Mouse (Mus musculus): Measurements from ENCODE around the gene Pigf. TPM values are rescaled to one million over a fixed set of nuclear protein-coding genes. Genes with fewer than 3 reads are reported as not detected.

Gene Pigf
- polyA plus RNA-seq, 1 experiment from 2014 or later, result 13.2 TPM

- no peak; the same call in 1 of the 2 replicates for ATAC-seq
- Histone ChIP-seq H3K4me1 (ENCODE audit: insufficient read depth) (peaks cover 14% of the 10 kb centered on the region), H3K9ac (replicated peaks) (peak overlapping the region; percentile 66), H3K36me3 (replicated peaks; ENCODE audit: insufficient read depth, low read length) (no peaks in the 10 kb centered on the region), H3K4me2 (ENCODE audit: low read depth, low read length) (peak overlapping the region; percentile 87), H3K4me3 (ENCODE audit: low read depth, low read length) (peak overlapping the region; percentile 71), H3K9me3 (ENCODE audit: low read length) (no peaks in the 10 kb centered on the region), H3K27ac (ENCODE audit: low read depth) (peak overlapping the region; percentile 79), H3K27me3 (ENCODE audit: insufficient read depth, low read length) (0 out of 2 replicates have a peak, but pooled peaks cover 3% of the 10 kb centered on the region)
- DNase-seq, result peak; percentile 46
- 2% methylated on average over 21 of the region's 26 CpGs for WGBS (ENCODE audit: insufficient replicate concordance)
- TF ChIP-seq CTCF (IDR thresholded peaks at IDR 0.05; ENCODE audit: low read depth) (no peak), EP300 (IDR thresholded peaks at IDR 0.05; ENCODE audit: low read depth) (no peak)
Observed at GRCm38 (mm10) chr17:86963586-86963902, 61.7 kb downstream of the Pigf start.

- H3K9ac ChIP-seq (replicated peaks), result peak within 1 kb of the TSS; percentile 66
- DNase-seq (peak; percentile 81), ATAC-seq (peak; percentile 81)
- H3K4me3 ChIP-seq (ENCODE audit: low read depth, low read length), result peak within 1 kb of the TSS; percentile 71
- H3K36me3 ChIP-seq (replicated peaks; ENCODE audit: insufficient read depth, low read length), result no peaks in the 10 kb centered on the region
- H3K4me1 ChIP-seq (ENCODE audit: insufficient read depth), result peaks cover 13% of the 10 kb centered on the region
- peak within 1 kb of the TSS; percentile 87 for H3K4me2 ChIP-seq (ENCODE audit: low read depth, low read length)
- peak within 1 kb of the TSS; percentile 79 for H3K27ac ChIP-seq (ENCODE audit: low read depth)
- TF ChIP-seq CTCF (IDR thresholded peaks at IDR 0.05; ENCODE audit: low read depth), result no peak
- 1% methylated on average over 46 of the region's 86 CpGs for WGBS (ENCODE audit: insufficient replicate concordance)
- no peaks in the 10 kb centered on the region for H3K9me3 ChIP-seq (ENCODE audit: low read length)
- H3K27me3 ChIP-seq (ENCODE audit: insufficient read depth, low read length), result 0 out of 2 replicates have a peak, but pooled peaks cover 3% of the 10 kb centered on the region
Observed at GRCm38 (mm10) chr17:86962894-86963585, 62.2 kb downstream of the Pigf start, which contains the start of gene Rhoq. Gene Rhoq (plus strand): TSS chr17:86963082.

GRCm38 (mm10) chr17:86962297-86962893 lies 62.8 kb downstream of the Pigf start:
- DNase-seq (peak; percentile 80), ATAC-seq (peak; percentile 41)
- Histone ChIP-seq H3K4me3 (ENCODE audit: low read depth, low read length) (peak overlapping the region; percentile 71), H3K9me3 (ENCODE audit: low read length) (no peaks in the 10 kb centered on the region), H3K9ac (replicated peaks) (peak overlapping the region; percentile 66), H3K36me3 (replicated peaks; ENCODE audit: insufficient read depth, low read length) (no peaks in the 10 kb centered on the region), H3K27me3 (ENCODE audit: insufficient read depth, low read length) (0 out of 2 replicates have a peak, but pooled peaks cover 3% of the 10 kb centered on the region), H3K4me2 (ENCODE audit: low read depth, low read length) (peak overlapping the region; percentile 87), H3K4me1 (ENCODE audit: insufficient read depth) (peaks cover 13% of the 10 kb centered on the region), H3K27ac (ENCODE audit: low read depth) (peak overlapping the region; percentile 79)
- peak; percentile 77 for TF ChIP-seq CTCF (IDR thresholded peaks at IDR 0.05; ENCODE audit: low read depth)
- no peak for TF ChIP-seq EP300 (IDR thresholded peaks at IDR 0.05; ENCODE audit: low read depth)
- under 1% methylated on average over 24 of the region's 24 CpGs for WGBS (ENCODE audit: insufficient replicate concordance)

GRCm38 (mm10) chr17:86961301-86961841 lies 63.8 kb downstream of the Pigf start:
- Histone ChIP-seq H3K4me2 (ENCODE audit: low read depth, low read length) (no peak overlapping the region), H3K4me3 (ENCODE audit: low read depth, low read length) (no peak overlapping the region), H3K27me3 (ENCODE audit: insufficient read depth, low read length) (0 out of 2 replicates have a peak, but pooled peaks cover 3% of the 10 kb centered on the region), H3K4me1 (ENCODE audit: insufficient read depth) (peaks cover 13% of the 10 kb centered on the region), H3K36me3 (replicated peaks; ENCODE audit: insufficient read depth, low read length) (no peaks in the 10 kb centered on the region), H3K27ac (ENCODE audit: low read depth) (no peak overlapping the region), H3K9me3 (ENCODE audit: low read length) (no peaks in the 10 kb centered on the region), H3K9ac (replicated peaks) (no peak overlapping the region)
- 48% methylated on average over 8 of the region's 8 CpGs for WGBS (ENCODE audit: insufficient replicate concordance)
- DNase-seq, result no peak
- TF ChIP-seq EP300 (IDR thresholded peaks at IDR 0.05; ENCODE audit: low read depth) (no peak), CTCF (IDR thresholded peaks at IDR 0.05; ENCODE audit: low read depth) (no peak)
- no peak for ATAC-seq

- Histone ChIP-seq H3K9ac (replicated peaks) (no peak overlapping the region), H3K9me3 (ENCODE audit: low read length) (peaks cover 3% of the 10 kb centered on the region; the same call in 1 of the 2 replicates), H3K4me2 (ENCODE audit: low read depth, low read length) (peak overlapping the region; percentile 48), H3K36me3 (replicated peaks; ENCODE audit: insufficient read depth, low read length) (no peaks in the 10 kb centered on the region), H3K27me3 (ENCODE audit: insufficient read depth, low read length) (0 out of 2 replicates have a peak, but pooled peaks cover 3% of the 10 kb centered on the region), H3K4me3 (ENCODE audit: low read depth, low read length) (no peak overlapping the region), H3K4me1 (ENCODE audit: insufficient read depth) (peaks cover 10% of the 10 kb centered on the region; the same call in 1 of the 2 replicates), H3K27ac (ENCODE audit: low read depth) (no peak overlapping the region)
- DNase-seq, result peak; percentile 33
- ATAC-seq, result no peak
- TF ChIP-seq EP300 (IDR thresholded peaks at IDR 0.05; ENCODE audit: low read depth) (no peak), CTCF (IDR thresholded peaks at IDR 0.05; ENCODE audit: low read depth) (no peak)
- WGBS (ENCODE audit: insufficient replicate concordance), result 28% methylated on average over 14 of the region's 14 CpGs
Observed at GRCm38 (mm10) chr17:86957968-86958367, 67.2 kb downstream of the Pigf start.

- Histone ChIP-seq H3K36me3 (replicated peaks; ENCODE audit: insufficient read depth, low read length) (no peaks in the 10 kb centered on the region), H3K9ac (replicated peaks) (no peak overlapping the region), H3K27ac (ENCODE audit: low read depth) (no peak overlapping the region), H3K4me2 (ENCODE audit: low read depth, low read length) (no peak overlapping the region), H3K4me3 (ENCODE audit: low read depth, low read length) (no peak overlapping the region), H3K27me3 (ENCODE audit: insufficient read depth, low read length) (no peaks in the 10 kb centered on the region), H3K9me3 (ENCODE audit: low read length) (peaks cover 3% of the 10 kb centered on the region; the same call in 1 of the 2 replicates), H3K4me1 (ENCODE audit: insufficient read depth) (peaks cover 9% of the 10 kb centered on the region; the same call in 1 of the 2 replicates)
- ATAC-seq (no peak), DNase-seq (no peak)
- WGBS (ENCODE audit: insufficient replicate concordance), result 82% methylated on average over 5 of the region's 5 CpGs
- TF ChIP-seq EP300 (IDR thresholded peaks at IDR 0.05; ENCODE audit: low read depth), result no peak
- TF ChIP-seq CTCF (IDR thresholded peaks at IDR 0.05; ENCODE audit: low read depth), result no peak
Observed at GRCm38 (mm10) chr17:86957239-86957638, 68.0 kb downstream of the Pigf start.
